Mouse (Mus musculus): ENCODE results near the gene Oca2. TPM values are rescaled to one million over a fixed set of nuclear protein-coding genes. Genes with fewer than 3 reads are reported as not detected.
A peak's percentile ranks its signal among the peaks of the same experiment; 100 is the strongest.

The Oca2 gene
- polyA plus RNA-seq, 2 experiments = not detected

GRCm38 (mm10) chr7:56499767-56500166, 260.2 kb downstream of the Oca2 start:
- no peak for TF ChIP-seq POLR2A (IDR thresholded peaks at IDR 0.05; ENCODE audit: borderline replicate concordance, extremely low read depth, insufficient read depth, insufficient read length)
- peak; percentile 40 for DNase-seq (ENCODE audit: low spot score)
- Histone ChIP-seq H3K27me3 (ENCODE audit: control insufficient read depth, insufficient read depth, low read length) (no peaks in the 10 kb centered on the region), H3K4me3 (replicated peaks; ENCODE audit: low read length) (no peak overlapping the region), H3K4me2 (replicated peaks; ENCODE audit: low read depth, low read length, severe bottlenecking) (no peak overlapping the region), H3K9me3 (ENCODE audit: control insufficient read depth, low read length) (no peaks in the 10 kb centered on the region), H3K36me3 (ENCODE audit: control insufficient read depth, insufficient read depth, low read length) (no peaks in the 10 kb centered on the region), H3K4me1 (ENCODE audit: control insufficient read depth, insufficient read depth, low read length) (0 out of 2 replicates have a peak, but pooled peaks cover 3% of the 10 kb centered on the region), H3K27ac (replicated peaks; ENCODE audit: low read depth, low read length) (no peak overlapping the region), H3K9ac (ENCODE audit: low read depth, low read length, severe bottlenecking) (no peak overlapping the region)
- 14% methylated on average over 1 of the region's 1 CpGs for WGBS
- peak; percentile 83 for ATAC-seq (ENCODE audit: low FRiP score, low read depth)

- no peak overlapping the region for H3K9ac ChIP-seq (ENCODE audit: low read depth, low read length, severe bottlenecking)
- WGBS = 88% methylated on average over 1 of the region's 1 CpGs
- H3K4me3 ChIP-seq (replicated peaks; ENCODE audit: low read length) = no peak overlapping the region
- no peaks in the 10 kb centered on the region for H3K36me3 ChIP-seq (ENCODE audit: control insufficient read depth, insufficient read depth, low read length)
- no peak overlapping the region; the same call in 1 of the 2 replicates for H3K27ac ChIP-seq (replicated peaks; ENCODE audit: low read depth, low read length)
- no peak overlapping the region for H3K4me2 ChIP-seq (replicated peaks; ENCODE audit: low read depth, low read length, severe bottlenecking)
- no peaks in the 10 kb centered on the region for H3K27me3 ChIP-seq (ENCODE audit: control insufficient read depth, insufficient read depth, low read length)
- H3K4me1 ChIP-seq (ENCODE audit: control insufficient read depth, insufficient read depth, low read length) = 0 out of 2 replicates have a peak, but pooled peaks cover 3% of the 10 kb centered on the region
- ATAC-seq (ENCODE audit: low FRiP score, low read depth) (no peak), DNase-seq (ENCODE audit: low spot score) (peak; percentile 38)
- H3K9me3 ChIP-seq (ENCODE audit: control insufficient read depth, low read length) = no peaks in the 10 kb centered on the region
- TF ChIP-seq POLR2A (IDR thresholded peaks at IDR 0.05; ENCODE audit: borderline replicate concordance, extremely low read depth, insufficient read depth, insufficient read length) = no peak
Measured at GRCm38 (mm10) chr7:56500438-56500837, 260.9 kb downstream of the Oca2 start.

- H3K27me3 ChIP-seq (ENCODE audit: control insufficient read depth, insufficient read depth, low read length) = no peaks in the 10 kb centered on the region
- H3K4me3 ChIP-seq (replicated peaks; ENCODE audit: low read length) = no peak overlapping the region
- DNase-seq (ENCODE audit: low spot score) = no peak
- H3K36me3 ChIP-seq (ENCODE audit: control insufficient read depth, insufficient read depth, low read length) = no peaks in the 10 kb centered on the region
- TF ChIP-seq POLR2A (IDR thresholded peaks at IDR 0.05; ENCODE audit: borderline replicate concordance, extremely low read depth, insufficient read depth, insufficient read length) = no peak
- no peak for ATAC-seq (ENCODE audit: low FRiP score, low read depth)
- no peak overlapping the region for H3K4me2 ChIP-seq (replicated peaks; ENCODE audit: low read depth, low read length, severe bottlenecking)
- 71% methylated on average over 1 of the region's 1 CpGs for WGBS
- no peaks in the 10 kb centered on the region for H3K4me1 ChIP-seq (ENCODE audit: control insufficient read depth, insufficient read depth, low read length)
- no peaks in the 10 kb centered on the region for H3K9me3 ChIP-seq (ENCODE audit: control insufficient read depth, low read length)
- no peak overlapping the region for H3K9ac ChIP-seq (ENCODE audit: low read depth, low read length, severe bottlenecking)
- no peak overlapping the region for H3K27ac ChIP-seq (replicated peaks; ENCODE audit: low read depth, low read length)
Measured at GRCm38 (mm10) chr7:56518581-56518980, 279.0 kb downstream of the Oca2 start.

GRCm38 (mm10) chr7:56519741-56520140, 280.2 kb downstream of the Oca2 start:
- no peak for TF ChIP-seq POLR2A (IDR thresholded peaks at IDR 0.05; ENCODE audit: borderline replicate concordance, extremely low read depth, insufficient read depth, insufficient read length)
- Histone ChIP-seq H3K36me3 (ENCODE audit: control insufficient read depth, insufficient read depth, low read length) (no peaks in the 10 kb centered on the region), H3K9me3 (ENCODE audit: control insufficient read depth, low read length) (no peaks in the 10 kb centered on the region), H3K4me2 (replicated peaks; ENCODE audit: low read depth, low read length, severe bottlenecking) (no peak overlapping the region), H3K27ac (replicated peaks; ENCODE audit: low read depth, low read length) (no peak overlapping the region), H3K4me1 (ENCODE audit: control insufficient read depth, insufficient read depth, low read length) (no peaks in the 10 kb centered on the region), H3K9ac (ENCODE audit: low read depth, low read length, severe bottlenecking) (no peak overlapping the region), H3K27me3 (ENCODE audit: control insufficient read depth, insufficient read depth, low read length) (no peaks in the 10 kb centered on the region), H3K4me3 (replicated peaks; ENCODE audit: low read length) (no peak overlapping the region)
- WGBS = 12% methylated on average over 5 of the region's 5 CpGs
- DNase-seq (ENCODE audit: low spot score) = no peak
- ATAC-seq (ENCODE audit: low FRiP score, low read depth) = no peak

GRCm38 (mm10) chr7:56534856-56535255, 295.3 kb downstream of the Oca2 start:
- ATAC-seq (ENCODE audit: low FRiP score, low read depth) = no peak

GRCm38 (mm10) chr7:56549226-56549625, 309.7 kb downstream of the Oca2 start:
- H3K9ac ChIP-seq (ENCODE audit: low read depth, low read length, severe bottlenecking) = no peak overlapping the region

More at GRCm38 (mm10) chr7:56534856-56535255, 295.3 kb downstream of the Oca2 start:
- no peak for TF ChIP-seq POLR2A (IDR thresholded peaks at IDR 0.05; ENCODE audit: borderline replicate concordance, extremely low read depth, insufficient read depth, insufficient read length)
- no peaks in the 10 kb centered on the region for H3K36me3 ChIP-seq (ENCODE audit: control insufficient read depth, insufficient read depth, low read length)
- no peak overlapping the region for H3K27ac ChIP-seq (replicated peaks; ENCODE audit: low read depth, low read length)
- 40% methylated on average over 2 of the region's 2 CpGs for WGBS
- no peaks in the 10 kb centered on the region for H3K4me1 ChIP-seq (ENCODE audit: control insufficient read depth, insufficient read depth, low read length)
- no peaks in the 10 kb centered on the region for H3K27me3 ChIP-seq (ENCODE audit: control insufficient read depth, insufficient read depth, low read length)
- no peaks in the 10 kb centered on the region for H3K9me3 ChIP-seq (ENCODE audit: control insufficient read depth, low read length)
- H3K4me3 ChIP-seq (replicated peaks; ENCODE audit: low read length) = no peak overlapping the region
- H3K4me2 ChIP-seq (replicated peaks; ENCODE audit: low read depth, low read length, severe bottlenecking) = no peak overlapping the region
- DNase-seq (ENCODE audit: low spot score) = no peak
- no peak overlapping the region for H3K9ac ChIP-seq (ENCODE audit: low read depth, low read length, severe bottlenecking)

More at GRCm38 (mm10) chr7:56549226-56549625, 309.7 kb downstream of the Oca2 start:
- Histone ChIP-seq H3K4me1 (ENCODE audit: control insufficient read depth, insufficient read depth, low read length) (no peaks in the 10 kb centered on the region), H3K27me3 (ENCODE audit: control insufficient read depth, insufficient read depth, low read length) (no peaks in the 10 kb centered on the region), H3K27ac (replicated peaks; ENCODE audit: low read depth, low read length) (no peak overlapping the region), H3K4me2 (replicated peaks; ENCODE audit: low read depth, low read length, severe bottlenecking) (no peak overlapping the region), H3K9me3 (ENCODE audit: control insufficient read depth, low read length) (no peaks in the 10 kb centered on the region), H3K4me3 (replicated peaks; ENCODE audit: low read length) (no peak overlapping the region), H3K36me3 (ENCODE audit: control insufficient read depth, insufficient read depth, low read length) (no peaks in the 10 kb centered on the region)
- TF ChIP-seq POLR2A (IDR thresholded peaks at IDR 0.05; ENCODE audit: borderline replicate concordance, extremely low read depth, insufficient read depth, insufficient read length) = no peak
- WGBS = 48% methylated on average over 4 of the region's 4 CpGs
- ATAC-seq (ENCODE audit: low FRiP score, low read depth) = no peak
- peak; percentile 14 for DNase-seq (ENCODE audit: low spot score)
